Mouse (Mus musculus) spleen, adult 18-20 months (tissue): ENCODE results near the gene Sh3d21.
A peak's percentile ranks its signal among the peaks of the same experiment; 100 is the strongest.

Source experiments
- DNase-seq, 2 experiments: peaks; one replicate each; pipeline ENCODE4 v3.0.0; 2022; ENCODE audit warnings: mixed read lengths in 2 of 2

Sh3d21 gene

DNA sequence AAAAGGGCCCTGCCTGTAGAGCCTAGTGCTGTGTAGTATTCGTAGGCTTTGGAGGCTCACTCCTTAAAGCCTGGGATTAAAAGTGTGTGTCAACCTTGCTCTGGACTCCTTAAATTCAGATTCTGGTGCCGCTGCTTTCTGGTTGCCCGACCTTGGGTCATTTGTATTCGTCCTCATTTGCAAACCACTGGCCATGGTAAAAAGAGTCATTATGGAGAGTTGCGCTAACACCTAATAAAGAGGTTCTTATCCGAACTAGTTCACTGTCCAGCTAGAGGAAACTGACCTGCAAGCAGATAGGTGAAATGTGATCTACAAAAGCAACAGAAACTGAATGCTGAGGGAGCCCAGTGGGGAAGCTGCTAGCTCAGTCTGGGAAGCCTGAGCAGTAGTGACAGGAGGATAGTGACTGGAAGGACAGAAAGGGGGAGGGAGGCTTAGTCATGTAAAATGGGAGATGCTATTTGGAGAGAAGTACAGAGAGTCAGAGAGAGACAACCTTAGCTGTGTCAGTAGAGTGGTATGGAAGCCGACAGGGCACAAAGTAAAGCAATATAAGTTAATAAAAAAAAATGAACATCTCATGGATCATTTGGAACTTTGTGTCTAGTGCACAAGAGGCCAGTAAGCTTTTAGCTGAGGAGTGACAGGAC, 58.0 kb downstream of the Sh3d21 start:
- no peak for DNase-seq

DNA sequence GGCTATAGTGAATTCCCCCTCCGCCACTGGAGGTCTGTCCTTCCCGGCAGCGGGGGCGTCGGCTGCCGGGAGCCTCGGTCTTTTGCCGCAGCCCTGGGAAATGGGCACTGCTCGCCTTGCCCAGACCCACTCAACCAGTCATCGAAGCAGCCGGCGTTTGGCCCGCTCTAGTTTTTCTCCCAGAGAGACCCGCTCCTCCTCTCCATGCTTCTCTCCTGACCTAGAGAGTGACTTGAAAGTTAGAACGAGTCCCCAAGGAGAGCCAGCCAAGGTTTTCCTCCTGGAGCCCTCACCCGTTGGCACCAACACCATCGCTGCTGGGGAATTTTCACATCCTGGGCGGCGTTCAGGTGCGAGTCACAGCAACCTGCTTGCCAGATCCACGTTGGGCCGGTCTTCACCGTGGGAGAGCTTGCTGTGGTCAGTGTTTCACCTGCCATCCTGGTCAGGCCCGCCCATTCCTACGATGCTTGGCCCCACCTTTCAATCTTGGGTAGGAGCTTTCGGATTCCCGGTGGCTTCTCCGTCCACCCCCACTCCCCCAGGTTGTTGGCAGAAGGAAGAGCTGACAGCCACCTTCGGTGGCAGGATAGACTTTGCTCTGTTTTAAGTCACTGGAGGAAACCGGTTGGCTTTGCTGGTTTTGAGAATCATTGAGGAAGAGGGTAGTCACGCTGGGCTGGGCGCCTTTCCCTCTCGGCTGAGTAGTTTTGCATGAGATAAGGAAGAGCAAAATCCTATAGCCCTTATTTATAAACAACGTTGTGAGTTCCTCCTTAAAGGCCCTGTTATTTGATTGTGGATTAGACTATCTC, 58.8 kb downstream of the Sh3d21 start:
- peak; percentile 34 to 35 for DNase-seq

DNA sequence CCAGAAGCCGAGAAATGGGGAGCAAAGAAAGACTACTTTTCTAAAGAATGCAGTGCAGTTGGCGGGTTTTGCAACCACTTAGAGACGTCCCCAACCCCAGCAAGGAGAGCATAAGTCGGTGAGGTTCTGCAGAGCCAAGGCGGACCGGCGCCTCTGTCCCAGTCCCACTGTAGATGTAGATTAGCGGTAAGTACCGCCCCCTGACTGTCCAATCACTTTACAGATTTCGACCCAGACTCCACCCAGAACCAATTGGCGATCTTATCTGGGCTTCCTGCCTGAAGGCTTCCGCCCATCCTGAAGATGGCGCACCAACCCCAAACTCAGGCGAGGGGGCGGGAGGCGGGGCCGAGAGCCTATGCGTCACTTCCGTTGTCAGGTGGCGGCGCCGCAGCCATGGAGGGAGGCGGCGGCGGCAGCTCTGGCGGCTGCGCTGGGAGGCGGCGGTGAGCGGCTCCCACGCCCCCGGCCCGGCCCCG, 59.7 kb downstream of the Sh3d21 start, which contains the start of gene Stk40:
Gene Stk40, plus strand, starts transcription at position 368 of the 479 bp plus-strand sequence.
- DNase-seq = peak; percentile 92 to 94

- peak; percentile 46 to 48 for DNase-seq
Measured at GRCm38 (mm10) chr4:126103057-126103581, 60.2 kb downstream of the Sh3d21 start.

- DNase-seq = no peak
Measured at GRCm38 (mm10) chr4:126102061-126102841, 61.0 kb downstream of the Sh3d21 start.

DNA sequence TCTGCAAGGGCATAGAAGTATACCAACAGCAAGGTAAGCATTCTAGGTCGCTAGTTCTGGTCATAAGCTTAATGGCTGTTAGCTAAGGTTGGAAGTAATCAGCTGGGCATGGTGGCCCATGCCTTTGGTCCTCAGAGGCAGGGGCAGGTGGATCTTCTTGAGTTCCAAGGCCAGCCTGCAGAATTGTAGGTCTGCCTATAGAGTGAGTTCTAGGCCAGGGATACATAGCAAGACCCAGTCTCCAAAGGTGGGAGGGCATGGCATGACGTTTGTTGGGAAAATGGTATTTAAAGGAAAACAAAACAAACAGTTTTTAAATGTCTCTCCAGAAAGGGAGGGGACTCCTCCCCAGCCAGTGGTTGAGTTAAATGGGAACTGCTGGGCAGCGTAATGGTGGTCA, 62.5 kb downstream of the Sh3d21 start:
- no peak for DNase-seq
